Mouse (Mus musculus) embryonic fibroblast, embryonic 13.5 days (primary cell): Measurements from ENCODE around the gene Bpifb6. TPM values are rescaled to one million over a fixed set of nuclear protein-coding genes. Genes with fewer than 3 reads are reported as not detected.

Experiments
- H3K27ac ChIP-seq: 2 replicates; pipeline ENCODE4 v1.5.1; 2012; ENCODE audit warnings: low read length, control low read depth, inconsistent platforms; ENCODE audit not compliant: insufficient read depth
- H3K4me1 ChIP-seq: 2 replicates; pipeline ENCODE4 v1.6.1; 2011; ENCODE audit warnings: low read length; ENCODE audit not compliant: control insufficient read depth, insufficient read depth
- H3K4me3 ChIP-seq: 2 replicates; pipeline ENCODE4 v1.5.1; 2011; ENCODE audit warnings: mild to moderate bottlenecking, control low read depth, low read length; ENCODE audit not compliant: insufficient read depth
- CTCF ChIP-seq: IDR thresholded peaks from 2 replicates; pipeline ENCODE4 v1.5.1; 2011; ENCODE audit warnings: mild to moderate bottlenecking, control low read depth, low read length, moderate library complexity, borderline replicate concordance; ENCODE audit not compliant: insufficient read depth
- POLR2A ChIP-seq: IDR thresholded peaks from 2 replicates; pipeline ENCODE4 v1.6.1; 2011; ENCODE audit warnings: low read depth, mild to moderate bottlenecking, control low read depth, low read length, moderate library complexity
- polyA plus RNA-seq: library from polyadenylated mRNA; stranded (reverse); fragments of >200 nt; gene quantifications from 2 replicates; pipeline ENCODE4 v1.2.4, GENCODE M21; 2011; ENCODE audit warnings: low read depth; ENCODE audit not compliant: missing spikeins, insufficient read length

Gene Bpifb6
- not detected in 2 replicates for polyA plus RNA-seq

DNA sequence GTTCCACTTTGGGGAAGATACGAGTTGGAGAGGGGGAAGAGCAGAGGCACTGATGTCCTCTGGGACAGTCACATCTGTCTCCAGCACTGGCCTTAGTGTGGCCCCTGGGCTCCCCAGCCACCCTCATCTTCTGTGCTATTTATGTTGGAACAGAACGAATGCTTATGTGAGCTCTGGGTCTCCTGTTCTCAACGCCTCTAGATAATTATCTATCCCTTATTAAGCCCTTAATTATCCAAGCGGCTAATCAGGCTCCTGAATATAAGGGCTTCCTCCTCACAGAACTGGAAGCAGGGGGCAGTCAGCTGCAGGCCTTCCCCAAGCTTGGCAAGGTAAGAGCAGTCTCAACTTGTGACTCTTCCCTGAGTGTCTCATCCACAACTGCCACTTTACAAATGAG, at the start of gene Bpifb6:
Bpifb6 (plus strand) TSS at position 301 of the 400 bp plus-strand sequence.
- H3K4me3 ChIP-seq = no peak within 1 kb of the TSS
- no peak within 1 kb of the TSS for H3K27ac ChIP-seq
- H3K4me1 ChIP-seq = no peaks in the 10 kb centered on the region
- TF ChIP-seq POLR2A (no peak), CTCF (no peak)

GRCm38 (mm10) chr2:153851030-153851360, 49.2 kb upstream of the Bpifb6 start:
- 0 out of 2 replicates have a peak, but pooled peaks have one; percentile 33 for TF ChIP-seq CTCF
- no peak for TF ChIP-seq POLR2A
- Histone ChIP-seq H3K4me3 (no peak overlapping the region), H3K4me1 (no peaks in the 10 kb centered on the region), H3K27ac (no peak overlapping the region)

DNA sequence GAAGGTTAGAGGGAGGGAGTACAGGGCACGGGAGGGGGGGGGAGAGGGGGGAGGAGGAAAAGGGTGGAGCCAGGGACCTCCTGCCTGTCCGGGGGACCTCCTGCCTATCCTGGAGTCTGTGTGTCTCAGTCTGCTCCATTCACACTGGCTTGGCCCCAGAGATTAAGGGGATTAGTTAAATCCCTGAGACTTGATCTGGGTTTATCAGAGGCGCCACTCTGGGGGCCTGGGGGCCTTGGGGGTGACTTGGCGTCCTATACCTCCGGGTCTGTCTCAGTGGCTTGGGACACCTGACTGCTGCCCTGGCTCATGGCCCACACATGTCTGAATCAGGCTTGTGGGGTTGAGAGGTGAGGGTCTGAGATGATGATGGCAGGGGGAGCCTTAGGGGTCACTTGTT, 46.6 kb upstream of the Bpifb6 start:
- Histone ChIP-seq H3K4me1 (no peaks in the 10 kb centered on the region), H3K27ac (no peak overlapping the region), H3K4me3 (no peak overlapping the region)
- TF ChIP-seq POLR2A (no peak), CTCF (no peak)

DNA sequence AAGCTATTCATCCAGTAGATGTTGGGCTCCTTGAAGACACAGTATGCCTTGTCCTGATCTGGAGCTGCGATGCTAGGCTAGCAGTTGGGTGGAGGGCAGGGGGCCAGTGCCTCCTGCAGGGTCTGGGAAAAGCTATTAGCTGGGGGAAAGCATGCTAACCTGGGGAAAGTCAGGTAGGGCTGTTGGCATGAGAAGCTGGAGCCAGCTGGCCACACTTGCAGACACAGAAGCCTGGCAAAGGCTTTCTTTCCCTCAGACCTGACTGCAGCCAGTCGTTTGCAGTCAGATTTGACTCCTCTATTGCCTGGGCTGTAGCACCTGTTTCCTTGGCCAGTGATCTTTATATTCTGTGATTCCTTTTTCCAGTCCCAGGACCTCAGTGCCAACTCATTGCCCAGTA, 40.6 kb upstream of the Bpifb6 start:
- Histone ChIP-seq H3K4me3 (no peak overlapping the region), H3K4me1 (no peaks in the 10 kb centered on the region), H3K27ac (no peak overlapping the region)
- TF ChIP-seq CTCF (no peak), POLR2A (no peak)

DNA sequence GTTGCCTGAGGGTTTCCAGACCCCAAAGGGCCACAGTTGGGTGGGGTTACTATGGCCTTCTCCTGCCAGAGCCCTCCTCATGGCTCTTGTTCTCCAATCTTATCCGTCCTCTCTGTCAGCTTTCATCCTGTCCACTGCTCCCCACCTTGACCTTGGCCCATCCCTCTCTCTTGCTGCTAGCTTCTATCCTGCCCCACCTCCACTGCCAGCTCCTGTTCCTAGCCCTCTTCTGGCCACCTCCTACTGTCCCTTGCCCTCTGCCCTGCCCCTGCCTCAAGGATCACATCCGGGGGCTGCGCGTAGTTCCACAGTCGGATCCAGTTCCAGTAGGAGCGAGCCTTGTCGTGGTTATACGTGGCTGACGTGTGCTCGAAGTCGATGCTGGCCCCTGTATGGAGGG, 39.9 kb upstream of the Bpifb6 start:
- no peak overlapping the region for H3K27ac ChIP-seq
- TF ChIP-seq CTCF (no peak), POLR2A (no peak)
- no peaks in the 10 kb centered on the region for H3K4me1 ChIP-seq
- H3K4me3 ChIP-seq = no peak overlapping the region

DNA sequence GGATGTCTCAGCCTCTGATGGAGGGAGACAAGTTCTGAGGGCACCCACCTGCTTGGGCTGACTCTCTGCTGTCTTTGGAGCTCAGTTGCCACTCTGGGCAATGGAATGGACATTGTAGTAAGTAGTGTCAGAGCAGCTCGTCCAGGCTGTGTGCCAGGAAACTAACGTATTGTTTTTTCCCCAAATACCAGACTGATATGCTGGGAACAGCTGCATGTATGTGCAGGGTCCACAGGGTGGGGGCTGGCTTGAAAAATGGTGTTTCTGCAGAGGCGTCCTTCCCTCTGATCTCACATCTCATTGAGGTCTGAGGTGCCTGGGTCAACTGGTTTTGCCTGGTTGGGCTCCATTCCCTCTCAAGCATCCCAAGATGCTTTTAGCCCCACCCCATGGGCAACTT, 39.5 kb upstream of the Bpifb6 start:
- no peak overlapping the region for H3K27ac ChIP-seq
- TF ChIP-seq POLR2A (no peak), CTCF (no peak)
- H3K4me3 ChIP-seq = no peak overlapping the region
- no peaks in the 10 kb centered on the region for H3K4me1 ChIP-seq

DNA sequence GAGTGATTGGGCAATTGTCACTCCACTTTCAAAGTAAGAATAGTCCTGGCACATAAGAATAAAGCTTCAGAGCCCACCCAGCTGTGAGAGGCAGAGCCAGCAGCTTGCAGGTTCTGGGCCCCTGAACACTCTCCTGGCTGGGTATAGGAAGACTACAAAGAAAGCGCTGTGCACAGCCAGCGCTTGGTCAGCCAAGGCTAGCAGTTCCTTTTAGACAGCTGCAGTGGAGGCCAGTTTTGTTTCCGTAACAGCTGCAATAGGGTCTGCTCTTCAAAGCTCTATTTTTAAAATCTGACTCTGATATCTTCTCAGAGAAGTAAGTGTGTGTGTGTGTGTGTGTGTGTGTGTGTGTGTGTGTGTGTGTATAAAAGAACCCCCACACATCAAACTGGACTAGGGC, 38.2 kb upstream of the Bpifb6 start:
- H3K27ac ChIP-seq = no peak overlapping the region

GRCm38 (mm10) chr2:153870984-153871383, 29.2 kb upstream of the Bpifb6 start, which contains the start of gene Sun5:
Gene Sun5 (minus strand): TSS chr2:153871084.
- TF ChIP-seq CTCF (no peak), POLR2A (no peak)
- Histone ChIP-seq H3K4me1 (no peaks in the 10 kb centered on the region), H3K27ac (no peak within 1 kb of the TSS), H3K4me3 (no peak within 1 kb of the TSS)

More for the DNA sequence above, 38.2 kb upstream of the Bpifb6 start:
- Histone ChIP-seq H3K4me3 (no peak overlapping the region), H3K4me1 (no peaks in the 10 kb centered on the region)
- TF ChIP-seq POLR2A (no peak), CTCF (no peak)

DNA sequence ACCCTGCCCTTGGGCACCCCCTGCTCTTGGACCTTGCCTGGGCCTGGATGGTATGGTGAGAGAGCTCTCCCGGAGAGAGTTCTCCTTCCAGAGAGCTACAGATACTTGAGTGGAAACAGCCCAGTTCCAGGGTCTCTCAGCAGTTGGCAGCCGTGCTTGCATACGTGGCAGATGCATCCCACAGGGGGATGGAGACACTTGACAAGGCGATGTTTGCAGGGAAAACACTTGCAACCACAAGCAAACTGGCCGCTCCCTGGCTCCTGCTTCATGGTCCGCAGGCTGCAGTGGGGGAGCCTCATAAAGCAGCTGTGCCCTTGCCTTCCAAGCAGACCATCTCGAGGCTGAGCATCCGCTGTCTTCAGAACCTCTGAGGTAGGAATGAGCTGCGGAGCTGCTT, 25.4 kb upstream of the Bpifb6 start, which contains the start of gene Bpifb2:
Bpifb2 (plus strand) TSS at position 301 of the 400 bp plus-strand sequence.
- no peak within 1 kb of the TSS for H3K27ac ChIP-seq
- no peak within 1 kb of the TSS for H3K4me3 ChIP-seq
- TF ChIP-seq CTCF = no peak
- TF ChIP-seq POLR2A = no peak
- no peaks in the 10 kb centered on the region for H3K4me1 ChIP-seq

DNA sequence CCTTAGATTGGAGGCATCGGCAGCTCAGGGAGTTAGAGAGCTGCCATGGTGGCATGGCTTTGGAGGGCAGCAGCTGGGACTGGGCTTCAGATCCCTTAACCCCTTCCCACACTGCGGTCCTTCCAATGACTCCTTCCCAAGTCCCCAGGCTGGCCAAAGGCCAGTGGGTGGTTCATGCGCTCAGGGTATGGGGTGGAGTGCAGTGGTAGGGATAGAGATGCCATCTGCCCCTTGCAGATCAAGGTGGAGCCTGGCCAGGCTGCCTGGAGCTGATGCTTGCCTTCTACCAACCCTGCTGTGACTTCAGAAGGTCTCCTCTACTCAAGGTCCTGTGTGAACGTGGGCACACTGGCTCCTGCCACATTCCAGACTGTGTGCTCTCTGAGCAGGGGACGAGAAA, 1.1 kb upstream of the Bpifb6 start:
- no peaks in the 10 kb centered on the region for H3K4me1 ChIP-seq
- no peak overlapping the region for H3K4me3 ChIP-seq
- TF ChIP-seq POLR2A = no peak
- TF ChIP-seq CTCF = no peak
- no peak overlapping the region for H3K27ac ChIP-seq

- Histone ChIP-seq H3K4me3 (no peak overlapping the region), H3K4me1 (no peaks in the 10 kb centered on the region), H3K27ac (no peak overlapping the region)
- TF ChIP-seq CTCF = no peak
- TF ChIP-seq POLR2A = no peak
Measured at GRCm38 (mm10) chr2:153902726-153903125, 2.5 kb downstream of the Bpifb6 start.
